Mouse (Mus musculus) lung, adult 2 months (tissue): ENCODE measurements around the gene Tnrc6c. TPM values are rescaled to one million over a fixed set of nuclear protein-coding genes. Genes with fewer than 3 reads are reported as not detected.

Experiments
- DNase-seq: peaks from one replicate; pipeline ENCODE4 v3.0.0; 2022
- H3K4me1 ChIP-seq: fragments of 200-500 bp; 2 replicates; pipeline ENCODE4 v1.6.1; 2011; ENCODE audit warnings: low read length; ENCODE audit not compliant: control insufficient read depth, insufficient read depth
- H3K4me3 ChIP-seq: fragments of 200-500 bp; replicated peaks from 2 replicates; pipeline ENCODE3; 2011; ENCODE audit warnings: low read depth, mild to moderate bottlenecking, control low read depth, low read length; ENCODE audit errors: extremely low read depth
- CTCF ChIP-seq: fragments of 200-500 bp; IDR thresholded peaks from 2 replicates; pipeline ENCODE4 v1.5.1; 2011; ENCODE audit warnings: mild to moderate bottlenecking, low read length, control low read depth; ENCODE audit not compliant: insufficient read depth
- POLR2A ChIP-seq: fragments of 200-500 bp; IDR thresholded peaks from 2 replicates; pipeline ENCODE4 v1.6.1; 2011; ENCODE audit warnings: low read depth, mild to moderate bottlenecking, control low read depth, low read length, borderline replicate concordance; ENCODE audit errors: extremely low read depth
- WGBS: fragments of 180-500 bp; shearing (Covaris S2); methylation state at CpG from one replicate; pipeline ENCODE4 v1.1.7; 2018; 5-methylcytosine and 5-hydroxymethylcytosine counted together
- polyA plus RNA-seq: library from polyadenylated mRNA; depleted of rRNA; stranded (reverse); fragments of >200 nt; gene quantifications from 2 replicates; pipeline ENCODE4 v1.2.3, GENCODE M21; 2012; rRNA removed

The Tnrc6c gene
- polyA plus RNA-seq: 21.3 and 22.4 TPM in 2 replicates

DNA sequence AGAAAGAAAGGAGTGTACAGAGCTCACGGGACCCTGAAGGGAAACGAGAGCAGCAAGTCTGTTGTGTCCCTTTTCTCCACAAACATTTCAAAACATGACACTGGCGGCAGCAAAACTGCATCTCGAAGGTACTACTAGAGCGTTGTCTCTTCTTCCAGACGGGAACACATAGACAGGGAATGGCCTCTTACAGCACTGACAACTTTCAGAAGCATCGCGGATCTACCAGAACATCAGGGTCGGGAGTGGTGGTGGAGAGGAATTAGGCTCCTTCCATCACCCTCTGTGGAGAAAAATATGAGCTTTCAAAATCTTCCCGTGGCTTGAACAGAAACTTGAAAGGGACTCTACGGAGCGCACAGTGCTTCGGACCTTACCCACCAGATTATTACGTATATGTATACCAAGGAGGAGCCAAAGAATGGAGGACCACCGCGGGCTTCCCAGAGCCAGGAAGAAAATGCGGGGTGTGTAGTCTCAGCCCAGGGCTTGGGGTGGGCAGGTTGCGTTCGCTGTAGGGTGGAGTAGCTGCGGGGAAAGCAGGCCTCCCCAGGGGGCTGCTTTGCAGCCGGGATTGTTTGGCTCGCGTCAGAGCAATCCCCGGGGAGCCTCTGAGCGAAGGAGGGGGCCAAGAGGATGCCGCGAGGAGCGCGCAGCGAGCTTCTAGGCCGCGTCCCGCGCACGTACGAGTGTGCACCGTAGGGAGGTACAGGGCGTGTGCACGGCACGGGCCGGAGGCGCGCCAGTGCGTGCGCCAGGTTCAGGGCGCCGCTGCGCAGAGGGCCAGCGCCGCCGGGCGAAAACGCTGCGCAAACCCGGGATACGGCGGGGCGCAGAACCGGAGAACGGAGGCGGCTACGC, at the start of gene Tnrc6c:
Tnrc6c (plus strand) TSS at position 799 of the 861 bp plus-strand sequence.
- no peak for DNase-seq
- Histone ChIP-seq H3K4me1 (peaks cover 5% of the 10 kb centered on the region), H3K4me3 (peak within 1 kb of the TSS; percentile 96)
- WGBS: 1% methylated on average over 62 of the region's 62 CpGs
- TF ChIP-seq CTCF (no peak), POLR2A (no peak)

GRCm38 (mm10) chr11:117606137-117606536, 48.0 kb upstream of the Tnrc6c start:
- no peak for DNase-seq
- TF ChIP-seq CTCF: no peak
- no peak for TF ChIP-seq POLR2A
- H3K4me3 ChIP-seq: no peak overlapping the region
- peaks cover 2% of the 10 kb centered on the region; the same call in 1 of the 2 replicates for H3K4me1 ChIP-seq
- WGBS: 37% methylated on average over 9 of the region's 9 CpGs

GRCm38 (mm10) chr11:117606605-117607203, 47.4 kb upstream of the Tnrc6c start:
- Histone ChIP-seq H3K4me1 (peaks cover 3% of the 10 kb centered on the region; the same call in 1 of the 2 replicates), H3K4me3 (no peak overlapping the region)
- WGBS: 14% methylated on average over 13 of the region's 13 CpGs
- DNase-seq: no peak
- no peak for TF ChIP-seq CTCF

DNA sequence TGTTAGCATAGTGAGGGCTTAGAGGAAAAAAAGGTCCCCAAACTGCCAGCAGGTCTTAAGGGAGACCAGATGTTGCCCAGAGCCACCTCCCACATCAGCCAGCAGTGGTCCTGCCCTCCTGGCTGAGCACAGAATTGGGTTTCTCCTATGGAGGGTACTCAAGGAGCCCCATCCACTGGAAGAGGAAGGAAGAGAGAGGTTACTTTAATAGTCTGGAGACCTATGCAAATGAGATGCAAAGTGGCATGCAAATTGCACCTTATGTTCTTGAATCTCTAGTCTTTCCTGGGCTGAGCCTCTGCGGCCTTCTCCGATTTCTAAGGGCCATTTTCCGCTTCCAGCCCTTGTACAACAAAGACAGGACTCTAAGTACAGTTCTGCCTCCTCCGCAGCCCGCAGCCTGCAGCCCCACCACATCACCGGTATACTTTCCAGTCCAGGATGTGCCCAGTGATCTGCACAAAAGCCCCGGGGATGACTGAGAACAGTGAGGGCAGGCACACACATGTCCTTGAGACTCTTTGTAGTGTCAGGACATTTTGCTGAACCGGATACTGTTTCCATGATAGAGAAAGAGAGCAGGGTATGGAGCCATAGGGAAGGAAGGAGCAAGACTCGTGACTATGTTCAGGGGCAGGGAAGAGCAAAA, 45.8 kb upstream of the Tnrc6c start:
- Histone ChIP-seq H3K4me1 (peaks cover 3% of the 10 kb centered on the region; the same call in 1 of the 2 replicates), H3K4me3 (no peak overlapping the region)
- 69% methylated on average over 9 of the region's 9 CpGs for WGBS
- DNase-seq: no peak
- TF ChIP-seq CTCF (no peak), POLR2A (no peak)

GRCm38 (mm10) chr11:117608976-117609375, 45.1 kb upstream of the Tnrc6c start:
- Histone ChIP-seq H3K4me3 (no peak overlapping the region), H3K4me1 (peaks cover 3% of the 10 kb centered on the region; the same call in 1 of the 2 replicates)
- TF ChIP-seq POLR2A (no peak), CTCF (no peak)
- no peak for DNase-seq
- 54% methylated on average over 7 of the region's 7 CpGs for WGBS

DNA sequence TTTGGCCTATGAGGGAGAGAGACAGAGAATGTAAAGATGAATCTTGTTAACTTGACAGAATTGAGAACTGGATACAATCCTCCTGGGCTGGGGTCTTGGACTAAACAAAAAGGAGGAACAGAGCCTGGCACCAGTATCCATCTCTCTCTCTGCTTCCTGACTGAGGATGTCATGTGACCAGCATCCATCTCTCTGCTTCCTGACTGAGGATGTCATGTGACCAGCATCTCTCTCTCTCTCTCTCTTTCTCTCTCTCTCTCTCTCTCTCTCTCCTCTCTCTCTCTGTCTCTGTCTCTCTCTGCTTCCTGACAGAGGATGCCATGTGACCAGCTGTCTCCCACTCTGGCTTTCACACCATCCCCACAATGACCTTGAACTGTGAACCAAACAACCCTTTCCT, 43.5 kb upstream of the Tnrc6c start:
- DNase-seq: no peak
- no peak for TF ChIP-seq CTCF
- TF ChIP-seq POLR2A: no peak
- Histone ChIP-seq H3K4me1 (peaks cover 3% of the 10 kb centered on the region; the same call in 1 of the 2 replicates), H3K4me3 (no peak overlapping the region)

DNA sequence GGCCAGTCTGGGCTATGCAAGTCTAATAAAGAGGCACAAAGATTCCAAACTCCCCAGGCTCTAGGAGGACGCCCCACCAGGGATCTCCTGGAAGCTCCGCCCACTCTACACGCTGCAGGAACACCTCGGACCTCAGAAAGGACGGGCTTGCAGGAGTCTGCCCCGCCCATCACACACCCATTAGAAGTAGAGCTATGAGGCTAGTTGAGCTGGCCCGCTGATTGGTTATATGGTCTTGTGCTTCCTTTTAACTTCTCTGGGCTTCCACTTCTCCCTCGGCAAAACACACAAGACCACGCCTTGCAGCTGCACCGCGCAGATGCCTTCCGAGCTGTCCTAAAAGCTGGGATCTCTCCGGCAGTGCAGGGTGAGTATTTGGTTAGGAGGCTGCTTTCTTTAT, 43.0 kb upstream of the Tnrc6c start:
- DNase-seq: peak; percentile 42
- TF ChIP-seq CTCF (no peak), POLR2A (no peak)
- Histone ChIP-seq H3K4me1 (peaks cover 3% of the 10 kb centered on the region; the same call in 1 of the 2 replicates), H3K4me3 (peak overlapping the region; percentile 42)
- WGBS: 6% methylated on average over 13 of the region's 13 CpGs

GRCm38 (mm10) chr11:117611860-117612259, 42.2 kb upstream of the Tnrc6c start:
- no peak for TF ChIP-seq CTCF
- TF ChIP-seq POLR2A: no peak
- Histone ChIP-seq H3K4me3 (no peak overlapping the region), H3K4me1 (peaks cover 3% of the 10 kb centered on the region; the same call in 1 of the 2 replicates)
- no peak for DNase-seq
- 33% methylated on average over 5 of the region's 5 CpGs for WGBS

GRCm38 (mm10) chr11:117612885-117613284, 41.2 kb upstream of the Tnrc6c start:
- TF ChIP-seq POLR2A (no peak), CTCF (no peak)
- no peak overlapping the region for H3K4me3 ChIP-seq
- H3K4me1 ChIP-seq: peaks cover 3% of the 10 kb centered on the region; the same call in 1 of the 2 replicates
- no peak for DNase-seq
- WGBS: 65% methylated on average over 7 of the region's 7 CpGs
